Mouse (Mus musculus) lung, embryonic 14.5 days (tissue): Measurements from ENCODE around the gene Kcnj14. TPM values are rescaled to one million over a fixed set of nuclear protein-coding genes. Genes with fewer than 3 reads are reported as not detected.
A peak's percentile ranks its signal among the peaks of the same experiment; 100 is the strongest.

Experiments
- ATAC-seq: fragments of 200-750 bp; cut with Nextera tagmentation; 2 replicates; pipeline ENCODE4 v1.8.0; 2017; ENCODE audit warnings: mild to moderate bottlenecking, moderate TSS enrichment, moderate library complexity; ENCODE audit not compliant: insufficient read depth
- DNase-seq: peaks from one replicate; pipeline ENCODE4 v3.0.0-alpha.2; 2015
- H3K27ac ChIP-seq: fragments of 300-500 bp; sonication (generic); 2 replicates; pipeline ENCODE4 v1.5.1; 2014; ENCODE audit warnings: low read depth, mild to moderate bottlenecking, moderate library complexity
- H3K27me3 ChIP-seq: fragments of 300-500 bp; sonication (generic); 2 replicates; pipeline ENCODE4 v1.6.1; 2014; ENCODE audit warnings: low read length, control low read depth; ENCODE audit not compliant: insufficient read depth
- H3K36me3 ChIP-seq: fragments of 300-500 bp; sonication (generic); 2 replicates; pipeline ENCODE4 v1.6.1; 2014; ENCODE audit warnings: control low read depth; ENCODE audit not compliant: insufficient read depth
- H3K4me1 ChIP-seq: fragments of 300-500 bp; sonication (generic); 2 replicates; pipeline ENCODE4 v1.6.1; 2014; ENCODE audit warnings: antibody characterized with exemption, control low read depth; ENCODE audit not compliant: insufficient read depth
- H3K4me2 ChIP-seq: fragments of 300-500 bp; sonication (generic); 2 replicates; pipeline ENCODE4 v1.6.1; 2014; ENCODE audit warnings: mild to moderate bottlenecking
- H3K4me3 ChIP-seq: fragments of 300-500 bp; sonication (generic); 2 replicates; pipeline ENCODE4 v1.5.1; 2014; ENCODE audit warnings: low read depth, low read length
- H3K9ac ChIP-seq: fragments of 300-500 bp; sonication (generic); 2 replicates; pipeline ENCODE4 v1.6.1; 2014
- H3K9me3 ChIP-seq: fragments of 300-500 bp; sonication (generic); 2 replicates; pipeline ENCODE4 v1.6.1; 2016; ENCODE audit warnings: low read depth, low read length, control low read depth
- CTCF ChIP-seq: IDR thresholded peaks from 2 replicates; pipeline ENCODE4 v1.5.1; 2016; ENCODE audit warnings: antibody characterized with exemption, low read depth
- WGBS: fragments of 180-500 bp; shearing (Covaris S2); extraction: QIAGEN DNeasy Blood & Tissue Kit; methylation state at CpG from one replicate; pipeline ENCODE4 v1.1.7; 2014; 5-methylcytosine and 5-hydroxymethylcytosine counted together
- polyA plus RNA-seq: library from polyadenylated mRNA; unstranded; fragments of >200 nt; fragmentation: Nextera tagmentation; extraction: Ambion mirVana; gene quantifications from 2 replicates; pipeline ENCODE4 v1.2.1, GENCODE M21; 2014

Kcnj14 gene
- polyA plus RNA-seq, 1 experiment from 2014 or later: 0.67 TPM

DNA sequence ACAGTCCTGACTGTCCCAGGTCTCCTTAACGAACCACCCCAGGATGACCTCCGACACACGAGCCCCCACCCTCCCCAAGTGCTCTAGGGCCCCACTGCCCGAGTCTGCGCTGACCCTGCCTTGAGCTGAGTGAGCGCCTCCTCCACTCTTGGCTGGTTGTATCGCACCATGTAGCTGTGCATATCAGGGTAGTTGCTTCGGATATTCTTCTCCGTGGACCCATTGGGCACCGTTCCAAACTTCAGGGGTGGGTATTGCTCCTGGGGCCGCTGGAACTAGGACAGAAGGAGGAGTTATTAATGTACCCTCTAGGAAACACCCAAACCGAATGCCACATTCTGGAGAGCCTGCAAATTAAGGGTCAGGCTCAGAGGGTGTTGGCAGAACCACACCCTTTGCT, 28.5 kb upstream of the Kcnj14 start:
- Histone ChIP-seq H3K27ac (no peak overlapping the region), H3K9ac (no peak overlapping the region), H3K4me2 (no peak overlapping the region), H3K9me3 (no peaks in the 10 kb centered on the region), H3K36me3 (no peaks in the 10 kb centered on the region), H3K27me3 (peaks cover 13% of the 10 kb centered on the region; the same call in 1 of the 2 replicates), H3K4me1 (peaks cover 12% of the 10 kb centered on the region; the same call in 1 of the 2 replicates), H3K4me3 (no peak overlapping the region)
- WGBS: 72% methylated on average over 12 of the region's 12 CpGs
- ATAC-seq: no peak
- DNase-seq: no peak
- no peak for TF ChIP-seq CTCF

GRCm38 (mm10) chr7:45850661-45851060, 26.1 kb upstream of the Kcnj14 start:
- no peak overlapping the region for H3K4me2 ChIP-seq
- no peak for DNase-seq
- ATAC-seq: no peak
- WGBS: 35% methylated on average over 3 of the region's 3 CpGs
- no peak for TF ChIP-seq CTCF
- H3K4me3 ChIP-seq: no peak overlapping the region
- no peaks in the 10 kb centered on the region for H3K9me3 ChIP-seq
- H3K27ac ChIP-seq: no peak overlapping the region
- 0 out of 2 replicates have a peak, but pooled peaks cover 2% of the 10 kb centered on the region for H3K4me1 ChIP-seq
- no peaks in the 10 kb centered on the region for H3K27me3 ChIP-seq
- H3K36me3 ChIP-seq: no peaks in the 10 kb centered on the region
- no peak overlapping the region for H3K9ac ChIP-seq

- DNase-seq (peak; percentile 46), ATAC-seq (peak; percentile 70)
- Histone ChIP-seq H3K4me3 (no peak overlapping the region), H3K36me3 (no peaks in the 10 kb centered on the region), H3K9me3 (no peaks in the 10 kb centered on the region), H3K27ac (peak overlapping the region; percentile 70), H3K9ac (no peak overlapping the region), H3K4me1 (0 out of 2 replicates have a peak, but pooled peaks cover 2% of the 10 kb centered on the region), H3K4me2 (no peak overlapping the region), H3K27me3 (no peaks in the 10 kb centered on the region)
- WGBS: 7% methylated on average over 6 of the region's 6 CpGs
- no peak for TF ChIP-seq CTCF
Observed at GRCm38 (mm10) chr7:45848447-45849027, 24.0 kb upstream of the Kcnj14 start.

GRCm38 (mm10) chr7:45842950-45843744, 18.6 kb upstream of the Kcnj14 start:
- Histone ChIP-seq H3K27me3 (0 out of 2 replicates have a peak, but pooled peaks cover 4% of the 10 kb centered on the region), H3K36me3 (no peaks in the 10 kb centered on the region), H3K27ac (no peak overlapping the region), H3K9ac (no peak overlapping the region), H3K4me1 (0 out of 2 replicates have a peak, but pooled peaks cover 2% of the 10 kb centered on the region), H3K4me2 (no peak overlapping the region), H3K9me3 (no peaks in the 10 kb centered on the region), H3K4me3 (no peak overlapping the region)
- DNase-seq (no peak), ATAC-seq (no peak)
- WGBS: 73% methylated on average over 10 of the region's 10 CpGs
- no peak for TF ChIP-seq CTCF

GRCm38 (mm10) chr7:45833924-45834323, 9.3 kb upstream of the Kcnj14 start:
- TF ChIP-seq CTCF: no peak
- WGBS: 4% methylated on average over 30 of the region's 31 CpGs
- Histone ChIP-seq H3K36me3 (peaks cover 7% of the 10 kb centered on the region), H3K9me3 (no peaks in the 10 kb centered on the region), H3K9ac (peak overlapping the region; percentile 41), H3K4me2 (peak overlapping the region; percentile 67), H3K4me1 (peaks cover 7% of the 10 kb centered on the region), H3K4me3 (peak overlapping the region; percentile 44), H3K27ac (no peak overlapping the region), H3K27me3 (peaks cover 47% of the 10 kb centered on the region)
- ATAC-seq (no peak), DNase-seq (no peak)

GRCm38 (mm10) chr7:45833148-45833790, 8.7 kb upstream of the Kcnj14 start:
- under 1% methylated on average over 77 of the region's 86 CpGs for WGBS
- peak; percentile 50 for DNase-seq
- H3K27ac ChIP-seq: no peak overlapping the region
- no peak for TF ChIP-seq CTCF
- H3K9me3 ChIP-seq: no peaks in the 10 kb centered on the region
- H3K27me3 ChIP-seq: peaks cover 47% of the 10 kb centered on the region
- no peak for ATAC-seq
- H3K4me1 ChIP-seq: peaks cover 7% of the 10 kb centered on the region
- peak overlapping the region; percentile 67 for H3K4me2 ChIP-seq
- H3K36me3 ChIP-seq: peaks cover 13% of the 10 kb centered on the region
- H3K9ac ChIP-seq: peak overlapping the region; percentile 41
- H3K4me3 ChIP-seq: peak overlapping the region; percentile 44

- no peak for TF ChIP-seq CTCF
- Histone ChIP-seq H3K27ac (no peak overlapping the region), H3K4me1 (peaks cover 7% of the 10 kb centered on the region), H3K4me2 (peak overlapping the region; percentile 67), H3K27me3 (peaks cover 47% of the 10 kb centered on the region), H3K36me3 (peaks cover 22% of the 10 kb centered on the region), H3K9me3 (no peaks in the 10 kb centered on the region), H3K4me3 (peak overlapping the region; percentile 44), H3K9ac (peak overlapping the region; percentile 41; the same call in 1 of the 2 replicates)
- 9% methylated on average over 30 of the region's 30 CpGs for WGBS
- ATAC-seq (no peak), DNase-seq (no peak)
Observed at GRCm38 (mm10) chr7:45832428-45832827, 7.8 kb upstream of the Kcnj14 start.
